Mouse (Mus musculus): ENCODE measurements around the gene Xlr5a.
A peak's percentile ranks its signal among the peaks of the same experiment; 100 is the strongest.
"Not testable (repeated sequence)": the region's sequence is repeated elsewhere in the genome, so short reads cannot be mapped to it uniquely, and the experiment has no call there.

Gene Xlr5a

DNA sequence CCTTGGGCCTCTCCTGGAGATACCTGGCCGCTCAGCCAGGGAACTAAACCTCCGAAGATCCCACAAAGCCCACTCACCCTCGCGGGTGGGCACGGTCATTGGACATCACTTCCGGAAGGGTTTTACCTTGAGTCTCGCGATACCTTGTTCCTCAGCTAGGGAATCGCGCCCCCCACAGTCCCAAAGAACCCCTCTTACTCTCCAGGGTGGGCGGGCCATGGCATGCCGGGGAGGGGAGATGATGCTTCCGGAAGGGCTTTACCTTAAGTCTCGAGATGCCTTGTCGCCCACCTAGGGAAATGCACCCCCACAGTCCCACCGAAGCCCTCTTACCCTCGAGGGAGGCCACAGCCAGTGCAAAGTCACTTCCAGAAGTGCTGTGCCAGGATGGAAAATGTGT is at the start of gene Xlr5a, which contains the start of gene Xlr5c:
Gene Xlr5a (minus strand): TSS at position 101 of the 400 bp plus-strand sequence.
Gene Xlr5c (minus strand): TSS at position 101 of the 400 bp plus-strand sequence.
- not testable (repeated sequence) for DNase-seq (ENCODE audit: low read depth, low spot score)

DNA sequence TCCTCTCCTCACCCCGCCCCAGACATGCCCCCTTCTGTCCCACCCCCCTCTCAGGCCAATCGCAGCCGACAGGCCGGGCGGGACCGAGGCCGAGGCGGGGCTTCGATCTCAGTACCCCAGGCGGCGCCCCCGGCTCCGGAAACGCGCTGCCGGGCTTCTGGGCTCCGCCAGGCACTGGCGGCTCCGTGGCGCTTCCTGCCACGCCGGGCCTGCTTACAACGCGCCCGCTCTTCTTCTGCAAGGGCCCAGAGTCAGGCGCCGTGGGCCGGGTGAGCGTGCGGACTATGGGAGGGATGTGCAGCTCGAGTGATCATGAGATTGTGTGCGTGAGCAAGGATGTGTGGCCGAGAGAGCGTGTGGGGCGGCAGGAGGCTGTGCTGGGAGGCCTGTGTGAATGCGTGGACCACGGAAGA is 49.7 kb upstream of the Xlr5a start, which contains the start of gene Zfp275:
Gene Zfp275 (plus strand): TSS at position 139 of the 413 bp plus-strand sequence.
- peak; percentile 49 for DNase-seq (ENCODE audit: low read depth, low spot score)

GRCm38 (mm10) chrX:73342068-73342467 is 49.3 kb upstream of the Xlr5a start:
- no peak for DNase-seq (ENCODE audit: low read depth, low spot score)

GRCm38 (mm10) chrX:73341473-73341872 is 48.7 kb upstream of the Xlr5a start:
- DNase-seq (ENCODE audit: low read depth, low spot score) = no peak

DNA sequence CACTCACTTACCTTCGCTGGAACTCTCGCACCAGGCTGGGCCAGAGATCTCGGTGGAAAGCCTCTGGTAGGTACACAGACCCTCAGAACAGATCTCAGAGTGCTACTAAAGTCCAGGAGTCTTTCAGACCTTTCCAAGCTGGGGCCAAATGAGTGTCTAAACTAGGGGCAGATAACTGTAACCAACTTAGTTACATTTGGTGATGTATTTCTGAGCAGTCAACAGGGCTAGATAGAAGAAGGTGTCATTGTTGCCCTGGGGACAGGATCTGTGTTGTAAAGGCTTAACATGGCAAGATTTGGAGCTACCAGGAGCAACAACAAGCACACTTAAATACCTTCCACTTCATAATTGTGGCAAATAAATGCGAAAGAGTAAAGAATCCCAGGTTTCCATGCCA is 44.0 kb upstream of the Xlr5a start, which contains the start of gene Gm45015:
Gene Gm45015 (minus strand): TSS at position 101 of the 400 bp plus-strand sequence.
- no peak for DNase-seq (ENCODE audit: low read depth, low spot score)

- no peak for DNase-seq (ENCODE audit: low read depth, low spot score)
Measured at GRCm38 (mm10) chrX:73333548-73333947, 40.8 kb upstream of the Xlr5a start.

GRCm38 (mm10) chrX:73327215-73327614 is 34.4 kb upstream of the Xlr5a start:
- no peak for DNase-seq (ENCODE audit: low read depth, low spot score)

DNA sequence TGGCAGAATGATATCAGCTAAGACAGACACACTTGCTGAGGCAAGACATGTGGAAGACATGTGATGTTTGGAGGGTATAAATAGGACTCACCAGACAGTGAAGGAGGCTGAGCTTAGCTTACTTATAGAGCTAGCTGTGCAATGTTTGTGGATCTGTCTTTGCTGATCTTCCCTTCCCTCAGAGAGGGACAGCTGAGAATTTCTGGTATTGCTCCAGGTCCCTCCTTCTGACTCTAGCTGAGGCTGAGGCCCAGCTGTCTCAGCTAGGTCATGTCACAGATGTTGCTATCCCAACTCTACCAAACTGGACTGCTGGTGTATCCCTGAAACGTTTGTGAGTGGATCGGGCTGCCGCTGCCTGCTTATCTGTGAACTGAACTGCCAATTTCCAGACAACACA is 28.3 kb upstream of the Xlr5a start:
- DNase-seq (ENCODE audit: low read depth, low spot score) = no peak

DNA sequence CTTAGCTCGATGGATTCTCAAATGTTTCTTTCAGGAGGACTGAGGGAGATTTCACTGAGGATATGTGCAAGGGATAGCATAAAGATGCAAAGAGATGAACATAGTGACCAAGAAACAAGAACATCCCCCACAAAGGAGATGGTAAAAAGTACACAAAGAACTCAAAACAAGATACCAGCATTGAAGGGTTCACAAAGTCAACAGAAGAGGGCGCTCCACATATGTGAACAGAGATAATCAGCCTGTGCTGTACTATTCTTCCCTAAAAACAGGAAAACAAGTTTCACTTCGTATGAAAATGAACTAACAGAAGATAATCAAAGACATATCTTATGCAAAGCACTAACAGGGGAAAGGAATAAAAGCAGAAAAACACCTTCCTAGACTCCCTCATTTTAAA is 19.7 kb upstream of the Xlr5a start:
- DNase-seq (ENCODE audit: low read depth, low spot score) = no peak

GRCm38 (mm10) chrX:73295745-73296144 is 3.0 kb upstream of the Xlr5a start:
- DNase-seq (ENCODE audit: low read depth, low spot score) = not testable (repeated sequence)

DNA sequence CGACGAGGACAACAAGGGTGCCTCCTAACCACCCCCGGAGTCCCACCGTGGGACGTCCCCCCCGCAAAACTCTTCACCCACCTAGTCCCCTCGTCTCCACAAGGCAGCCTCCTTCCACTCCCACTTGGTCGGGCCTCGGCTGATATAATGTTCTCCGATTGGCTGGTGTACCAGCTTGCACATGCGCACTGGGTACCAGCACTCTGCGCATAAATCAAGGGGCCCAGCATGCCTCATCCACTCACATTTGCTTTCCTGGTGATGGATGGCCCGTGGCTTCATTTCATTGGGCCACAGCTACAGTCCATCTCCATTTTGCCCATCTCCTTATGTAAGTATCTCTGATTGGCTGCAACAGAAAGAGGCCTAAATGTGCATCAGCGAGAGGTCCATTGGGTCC is 27.5 kb downstream of the Xlr5a start, which contains the start of gene Xlr3c:
Gene Xlr3c (minus strand): TSS at position 121 of the 400 bp plus-strand sequence.
- DNase-seq (ENCODE audit: low read depth, low spot score) = not testable (repeated sequence)

DNA sequence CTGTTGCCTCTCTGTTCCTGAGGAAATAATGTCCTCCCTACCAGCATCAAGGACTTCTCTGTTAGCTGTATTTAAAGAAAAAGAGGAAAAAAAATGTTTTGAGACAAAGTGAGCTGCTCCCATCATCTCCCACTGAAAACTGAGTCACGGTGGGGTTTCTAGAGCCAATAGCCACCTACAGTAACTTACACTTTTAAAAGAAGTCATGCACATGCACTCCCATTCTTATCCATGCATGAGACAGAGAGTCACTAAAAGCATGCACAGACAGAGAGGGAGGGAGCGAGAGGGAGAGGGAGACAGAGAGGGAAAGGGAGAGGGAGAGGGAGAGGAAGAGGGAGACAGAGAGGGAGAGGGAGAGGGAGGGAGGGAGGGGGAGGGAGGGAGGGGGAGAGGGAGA is 30.3 kb downstream of the Xlr5a start:
- DNase-seq (ENCODE audit: low read depth, low spot score) = not testable (repeated sequence)

DNA sequence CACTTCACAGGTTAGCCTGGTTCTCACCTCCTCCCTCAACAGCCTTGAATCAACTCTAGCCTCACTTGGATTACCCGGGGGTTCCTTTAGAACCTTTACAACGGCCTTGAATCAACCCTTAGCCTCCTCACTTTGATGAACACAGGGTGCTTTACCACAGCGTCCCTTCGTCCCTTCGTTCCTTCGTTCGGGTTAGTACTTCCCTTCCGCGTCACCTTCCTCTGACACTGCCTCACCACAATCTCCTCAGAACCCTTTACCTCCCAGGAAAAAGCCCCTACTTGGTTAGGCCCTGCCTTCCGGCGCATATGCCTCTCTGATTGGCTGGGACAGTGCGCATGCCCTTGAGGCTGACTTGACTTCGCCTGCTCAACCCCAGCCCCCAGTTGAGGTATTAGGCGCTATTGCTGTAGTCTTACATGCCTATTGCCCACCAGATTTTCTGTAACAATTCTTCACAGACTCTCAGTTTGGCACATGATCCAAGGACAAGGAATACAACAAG is 49.9 kb downstream of the Xlr5a start, which contains the start of gene Xlr4c:
Gene Xlr4c (minus strand): TSS at position 310 of the 505 bp plus-strand sequence.
- DNase-seq (ENCODE audit: low read depth, low spot score) = not testable (repeated sequence)

GRCm38 (mm10) chrX:73229288-73229687 is 63.5 kb downstream of the Xlr5a start:
- no peak for DNase-seq (ENCODE audit: low read depth, low spot score)

GRCm38 (mm10) chrX:73228606-73229214 is 64.1 kb downstream of the Xlr5a start:
- DNase-seq (ENCODE audit: low read depth, low spot score) = no peak

DNA sequence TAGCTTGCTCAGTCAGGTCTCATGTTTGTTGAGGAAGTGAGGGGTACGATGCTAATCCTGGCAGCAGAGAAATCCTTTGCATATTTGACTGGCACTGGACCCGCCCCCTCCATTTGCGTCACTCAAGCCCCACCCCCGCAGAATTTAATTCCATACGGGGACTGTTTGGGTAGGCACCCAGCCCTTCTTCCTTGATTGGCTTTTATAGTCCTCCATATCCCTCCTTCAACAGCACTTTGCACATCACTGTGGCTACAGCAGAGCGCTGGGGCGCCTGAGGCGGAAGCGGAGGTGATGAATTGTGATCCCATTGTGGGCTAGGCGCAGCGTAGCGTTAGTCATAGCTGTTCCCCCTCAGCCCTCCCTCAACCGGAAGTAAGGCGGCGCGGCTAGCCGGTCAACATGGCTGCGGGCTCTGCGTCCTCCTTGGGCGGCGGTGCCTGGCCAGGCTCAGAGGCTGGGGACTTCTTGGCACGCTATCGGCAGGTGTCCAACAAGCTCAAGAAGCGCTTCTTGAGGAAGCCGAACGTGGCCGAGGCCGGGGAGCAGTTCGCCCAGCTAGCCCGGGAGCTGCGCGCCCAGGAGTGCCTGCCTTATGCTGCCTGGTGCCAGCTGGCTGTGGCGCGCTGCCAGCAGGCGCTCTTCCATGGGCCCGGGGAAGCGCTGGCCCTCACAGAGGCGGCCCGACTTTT is 64.7 kb downstream of the Xlr5a start, which contains the start of gene F8a:
Gene F8a (plus strand): TSS at position 378 of the 692 bp plus-strand sequence.
- DNase-seq (ENCODE audit: low read depth, low spot score) = peak; percentile 77

GRCm38 (mm10) chrX:73225365-73225764 is 67.4 kb downstream of the Xlr5a start:
- no peak for DNase-seq (ENCODE audit: low read depth, low spot score)

GRCm38 (mm10) chrX:73213819-73214564 is 78.8 kb downstream of the Xlr5a start, which contains the start of gene Xlr4b:
Xlr4b (plus strand) TSS chrX:73214333.
- DNase-seq (ENCODE audit: low read depth, low spot score) = not testable (repeated sequence)

DNA sequence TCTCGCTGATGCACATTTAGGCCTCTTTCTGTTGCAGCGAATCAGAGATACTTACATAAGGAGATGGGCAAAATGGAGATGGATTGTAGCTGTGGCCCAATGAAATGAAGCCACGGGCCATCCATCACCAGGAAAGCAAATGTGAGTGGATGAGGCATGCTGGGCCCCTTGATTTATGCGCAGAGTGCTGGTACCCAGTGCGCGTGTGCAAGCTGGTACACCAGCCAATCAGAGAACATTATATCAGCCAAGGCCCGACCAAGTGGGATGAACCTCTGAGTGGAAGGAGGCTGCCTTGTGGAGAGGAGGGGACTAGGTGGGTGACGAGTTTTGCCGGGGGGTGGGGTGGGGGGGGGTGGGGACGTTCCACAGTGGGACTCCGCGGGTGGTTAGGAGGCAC is 100.8 kb downstream of the Xlr5a start, which contains the start of gene Xlr3b:
Gene Xlr3b (plus strand): TSS at position 274 of the 400 bp plus-strand sequence.
- not testable (repeated sequence) for DNase-seq (ENCODE audit: low read depth, low spot score)

DNA sequence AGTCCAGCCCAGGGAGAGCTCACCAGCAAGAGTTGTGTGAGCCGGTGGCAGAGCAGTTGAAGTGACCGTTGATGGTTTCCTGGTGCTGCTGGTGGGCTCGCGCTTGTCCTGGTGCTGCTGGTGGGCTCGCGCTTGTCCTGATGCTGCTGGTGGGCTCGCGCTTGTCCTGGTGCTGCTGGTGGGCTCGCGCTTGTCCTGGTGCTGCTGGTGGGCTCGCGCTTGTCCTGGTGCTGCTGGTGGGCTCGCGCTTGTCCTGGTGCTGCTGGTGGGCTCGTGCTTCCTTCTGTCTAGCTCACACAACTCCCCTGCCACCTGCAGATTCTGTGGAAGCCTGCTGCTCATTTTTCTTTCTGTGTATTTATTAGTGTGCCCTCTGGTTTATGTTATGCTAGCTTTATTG is 115.9 kb downstream of the Xlr5a start, which contains the start of gene Spin2d:
Gene Spin2d (minus strand): TSS at position 101 of the 400 bp plus-strand sequence.
- DNase-seq (ENCODE audit: low read depth, low spot score) = not testable (repeated sequence)

- DNase-seq (ENCODE audit: low read depth, low spot score) = not testable (repeated sequence)
Measured at GRCm38 (mm10) chrX:73149350-73149749, 143.4 kb downstream of the Xlr5a start, which contains the start of gene DXBay18. DXBay18 (minus strand) TSS chrX:73149450.
